Mouse (Mus musculus): ENCODE results near the gene Dlg4.

- TF ChIP-seq CTCF (conservative IDR thresholded peaks at IDR 0.05; ENCODE audit: insufficient read depth, insufficient read length, low read depth, low read length) (no peak), POLR2A (IDR thresholded peaks at IDR 0.05; ENCODE audit: low read depth, low read length) (no peak)
Measured at GRCm38 (mm10) chr11:70045435-70045834, 28.7 kb downstream of the Dlg4 start.
